Mouse (Mus musculus) kidney, embryonic 15.5 days (tissue): ENCODE data around the gene Cirbp. TPM values are rescaled to one million over a fixed set of nuclear protein-coding genes. Genes with fewer than 3 reads are reported as not detected.

ENCODE experiments used
- ATAC-seq: fragments of 200-750 bp; cut with Nextera tagmentation; replicated peaks from 2 replicates; pipeline ENCODE4 v1.8.0; 2017; ENCODE audit warnings: moderate TSS enrichment; ENCODE audit not compliant: low FRiP score
- H3K27ac ChIP-seq: fragments of 300-500 bp; sonication (generic); 2 replicates; pipeline ENCODE4 v1.5.1; 2015; ENCODE audit warnings: mild to moderate bottlenecking, inconsistent platforms
- H3K27me3 ChIP-seq: fragments of 300-500 bp; sonication (generic); 2 replicates; pipeline ENCODE4 v1.6.1; 2015; ENCODE audit warnings: inconsistent platforms
- H3K36me3 ChIP-seq: fragments of 300-500 bp; sonication (generic); 2 replicates; pipeline ENCODE4 v1.6.1; 2015; ENCODE audit warnings: inconsistent platforms
- H3K4me1 ChIP-seq: fragments of 300-500 bp; sonication (generic); 2 replicates; pipeline ENCODE4 v1.6.1; 2015; ENCODE audit warnings: inconsistent platforms
- H3K4me2 ChIP-seq: fragments of 300-500 bp; sonication (generic); 2 replicates; pipeline ENCODE4 v1.6.1; 2015; ENCODE audit warnings: moderate library complexity, mild to moderate bottlenecking, inconsistent platforms
- H3K4me3 ChIP-seq: fragments of 300-500 bp; sonication (generic); replicated peaks from 2 replicates; pipeline ENCODE4 v1.5.1; 2015; ENCODE audit warnings: mild to moderate bottlenecking, inconsistent platforms
- H3K9ac ChIP-seq: fragments of 300-500 bp; sonication (generic); 2 replicates; pipeline ENCODE4 v1.6.1; 2015; ENCODE audit warnings: mild to moderate bottlenecking, inconsistent platforms
- H3K9me3 ChIP-seq: fragments of 300-500 bp; sonication (generic); replicated peaks from 2 replicates; pipeline ENCODE4 v1.6.1; 2016; ENCODE audit warnings: inconsistent platforms
- WGBS: fragments of 180-500 bp; shearing (Covaris S2); methylation state at CpG from one replicate; pipeline ENCODE4 v1.1.7; 2015; ENCODE audit warnings: mixed read lengths; 5-methylcytosine and 5-hydroxymethylcytosine counted together
- polyA plus RNA-seq: library from polyadenylated mRNA; unstranded; fragments of >200 nt; fragmentation: Nextera tagmentation; extraction: Ambion mirVana; gene quantifications from 2 replicates; pipeline ENCODE4 v1.2.1, GENCODE M21; 2015

The Cirbp gene
- 95.1 and 111 TPM in 2 replicates for polyA plus RNA-seq

DNA sequence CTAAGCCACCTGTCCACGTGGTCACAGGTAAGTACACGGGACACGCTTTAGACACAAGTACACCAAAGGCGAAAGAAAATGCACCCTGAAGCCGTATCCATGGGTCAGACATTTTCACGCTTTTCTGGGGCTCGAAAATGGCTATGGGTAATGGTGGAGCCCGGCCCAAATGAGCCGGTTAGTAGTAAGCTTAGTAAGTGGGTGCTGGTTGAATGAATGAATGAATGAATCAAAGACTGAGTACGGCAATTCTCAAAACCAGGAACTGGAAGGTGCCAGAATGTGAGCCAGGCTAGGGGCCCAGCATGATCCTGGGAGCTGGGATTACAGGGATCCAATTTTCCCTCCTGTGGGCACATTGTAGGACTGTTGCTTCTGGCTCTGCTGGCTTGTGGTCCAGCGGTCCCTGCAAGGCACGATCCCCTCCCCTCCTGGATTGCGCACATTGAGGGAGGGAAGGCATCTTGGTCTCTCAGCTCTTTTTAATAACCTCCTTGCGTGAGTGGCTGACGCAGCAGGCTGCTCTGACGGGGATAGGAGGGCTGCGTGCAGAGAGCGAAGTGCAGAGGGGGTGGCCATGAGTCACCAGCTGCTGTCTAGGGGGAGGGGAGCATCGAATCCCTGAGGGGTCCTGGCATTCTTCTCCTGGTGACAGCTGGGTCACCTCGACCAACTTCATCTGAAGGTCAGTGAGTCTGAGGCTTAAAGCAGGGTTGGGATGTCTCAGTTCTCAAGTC, at the start of gene Cirbp:
TSS of gene Cirbp (plus strand) at position 594 of the 737 bp plus-strand sequence.
- 13% methylated on average over 20 of the region's 20 CpGs for WGBS
- H3K4me3 ChIP-seq, result peak within 1 kb of the TSS; percentile 91
- no peaks in the 10 kb centered on the region for H3K27me3 ChIP-seq
- H3K27ac ChIP-seq, result peak within 1 kb of the TSS; percentile 100
- peak within 1 kb of the TSS; percentile 46 for H3K9ac ChIP-seq
- H3K4me2 ChIP-seq, result peak within 1 kb of the TSS; percentile 96
- H3K4me1 ChIP-seq, result peaks cover 86% of the 10 kb centered on the region
- ATAC-seq, result no peak
- no peaks in the 10 kb centered on the region for H3K9me3 ChIP-seq
- H3K36me3 ChIP-seq, result peaks cover 10% of the 10 kb centered on the region

DNA sequence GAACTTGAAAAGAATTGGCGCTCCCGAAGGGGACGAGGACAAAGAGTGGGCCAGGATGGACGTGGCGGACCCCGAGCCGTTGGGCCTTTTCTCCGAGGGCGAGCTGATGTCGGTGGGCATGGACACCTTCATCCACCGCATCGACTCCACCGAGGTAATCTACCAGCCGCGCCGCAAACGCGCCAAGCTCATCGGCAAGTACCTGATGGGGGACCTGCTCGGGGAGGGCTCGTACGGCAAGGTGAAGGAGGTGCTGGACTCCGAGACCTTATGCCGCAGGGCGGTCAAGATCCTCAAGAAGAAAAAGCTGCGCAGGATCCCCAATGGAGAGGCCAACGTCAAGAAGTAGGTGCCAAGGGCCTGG, 49.2 kb upstream of the Cirbp start:
- Histone ChIP-seq H3K4me3 (peak overlapping the region; percentile 74), H3K9ac (peak overlapping the region; percentile 92), H3K27ac (peak overlapping the region; percentile 48; the same call in 1 of the 2 replicates), H3K36me3 (peaks cover 38% of the 10 kb centered on the region), H3K9me3 (no peaks in the 10 kb centered on the region), H3K4me1 (peaks cover 46% of the 10 kb centered on the region), H3K4me2 (peak overlapping the region; percentile 93), H3K27me3 (no peaks in the 10 kb centered on the region)
- WGBS, result under 1% methylated on average over 27 of the region's 27 CpGs
- ATAC-seq, result no peak

DNA sequence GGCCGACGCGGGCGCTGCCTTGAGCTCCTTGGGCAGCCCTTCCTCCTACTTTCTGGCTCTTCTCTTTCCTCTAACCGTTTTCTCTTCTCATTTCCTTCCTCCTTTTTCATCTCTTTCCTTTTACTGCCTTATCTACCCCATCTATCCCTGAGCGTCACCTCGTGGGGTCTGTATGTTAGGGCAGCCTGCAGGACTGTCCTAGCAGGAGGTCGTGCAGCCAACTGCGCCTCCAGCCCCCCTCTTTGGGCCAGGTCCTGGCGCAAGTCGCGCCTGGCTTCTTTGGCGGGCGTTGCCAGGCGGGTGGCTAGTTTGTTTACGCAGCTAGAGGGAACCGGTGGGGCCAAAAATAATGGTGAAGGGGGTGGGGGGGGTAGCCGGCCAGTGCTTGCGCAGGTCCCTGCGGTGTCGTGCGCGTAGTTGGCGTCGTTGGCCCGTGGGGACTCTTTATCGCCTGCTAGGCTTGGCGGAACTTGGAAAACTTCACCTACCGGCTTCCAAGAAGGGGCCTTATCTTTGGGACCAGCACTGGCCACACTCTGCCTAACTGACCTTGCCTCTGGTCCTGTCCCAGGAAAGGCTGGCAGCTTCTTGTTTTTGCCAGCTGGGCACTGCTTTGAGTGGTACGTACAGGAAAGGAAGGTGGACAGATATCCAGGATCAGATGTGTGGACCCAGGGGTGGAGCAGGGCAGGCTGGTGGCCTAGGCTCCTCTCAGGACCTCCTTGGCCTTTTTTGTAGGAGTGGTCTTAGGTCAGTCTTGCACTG, 48.7 kb upstream of the Cirbp start:
- ATAC-seq, result no peak
- H3K27ac ChIP-seq, result peak overlapping the region; percentile 48; the same call in 1 of the 2 replicates

DNA sequence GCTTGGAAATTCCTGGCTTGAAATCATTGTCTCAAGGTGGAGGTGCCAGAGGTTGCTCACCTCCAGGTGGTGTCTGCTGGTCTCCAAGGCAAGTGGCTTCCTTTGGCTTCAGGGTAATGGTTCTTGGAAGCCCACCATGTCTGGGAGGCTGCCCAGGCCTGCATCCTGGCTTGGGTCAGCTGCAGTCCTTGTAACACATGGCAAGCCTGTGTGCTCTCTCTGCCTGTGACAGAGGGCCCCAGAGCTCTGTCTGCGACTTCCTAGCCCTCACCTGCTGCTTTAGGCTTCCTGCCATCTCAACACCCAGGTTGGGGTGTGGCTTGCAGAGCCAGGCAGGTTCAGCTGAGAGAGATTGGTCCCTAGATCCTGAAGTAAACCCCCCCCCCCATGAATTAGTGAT, 48.0 kb upstream of the Cirbp start:
- ATAC-seq, result no peak
- 45% methylated on average over 1 of the region's 1 CpGs for WGBS
- Histone ChIP-seq H3K4me3 (peak overlapping the region; percentile 74), H3K4me1 (peaks cover 46% of the 10 kb centered on the region), H3K27me3 (no peaks in the 10 kb centered on the region), H3K4me2 (peak overlapping the region; percentile 93), H3K36me3 (peaks cover 49% of the 10 kb centered on the region), H3K9me3 (no peaks in the 10 kb centered on the region), H3K9ac (peak overlapping the region; percentile 92), H3K27ac (0 out of 2 replicates have a peak overlapping the region, but pooled peaks have one; percentile 48)

More for the DNA sequence above, 48.7 kb upstream of the Cirbp start:
- no peaks in the 10 kb centered on the region for H3K9me3 ChIP-seq
- whole genome bisulfite sequencing, result 4% methylated on average over 30 of the region's 30 CpGs
- H3K36me3 ChIP-seq, result peaks cover 43% of the 10 kb centered on the region
- peak overlapping the region; percentile 92 for H3K9ac ChIP-seq
- H3K4me2 ChIP-seq, result peak overlapping the region; percentile 93
- H3K27me3 ChIP-seq, result no peaks in the 10 kb centered on the region
- H3K4me3 ChIP-seq, result peak overlapping the region; percentile 74
- peaks cover 46% of the 10 kb centered on the region for H3K4me1 ChIP-seq

DNA sequence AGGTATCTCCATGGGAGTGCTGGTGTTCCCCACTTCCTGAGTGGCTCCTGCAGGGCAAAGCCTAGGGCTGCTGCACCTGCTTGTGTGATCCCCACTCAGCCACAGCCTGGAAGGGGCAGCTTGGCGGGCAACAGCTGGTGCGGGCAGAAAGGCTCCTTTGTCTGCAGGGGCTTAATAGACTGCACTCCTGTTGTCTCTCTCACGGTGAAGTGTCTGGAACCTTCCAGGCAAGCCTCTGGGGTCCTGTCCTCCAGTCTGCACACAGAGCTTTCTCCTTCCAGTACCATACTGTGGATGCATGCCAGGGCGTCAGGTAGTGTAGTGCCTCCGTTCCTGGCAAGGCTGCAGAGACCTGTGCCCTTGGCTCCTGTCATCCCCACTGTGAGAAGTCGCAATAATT, 47.2 kb upstream of the Cirbp start:
- no peak for ATAC-seq
- WGBS, result 85% methylated on average over 6 of the region's 6 CpGs
- H3K27ac ChIP-seq, result no peak overlapping the region
- H3K9ac ChIP-seq, result peak overlapping the region; percentile 29; the same call in 1 of the 2 replicates
- H3K4me3 ChIP-seq, result peak overlapping the region; percentile 74
- H3K9me3 ChIP-seq, result no peaks in the 10 kb centered on the region
- peaks cover 46% of the 10 kb centered on the region for H3K4me1 ChIP-seq
- peak overlapping the region; percentile 93 for H3K4me2 ChIP-seq
- no peaks in the 10 kb centered on the region for H3K27me3 ChIP-seq
- peaks cover 58% of the 10 kb centered on the region for H3K36me3 ChIP-seq

DNA sequence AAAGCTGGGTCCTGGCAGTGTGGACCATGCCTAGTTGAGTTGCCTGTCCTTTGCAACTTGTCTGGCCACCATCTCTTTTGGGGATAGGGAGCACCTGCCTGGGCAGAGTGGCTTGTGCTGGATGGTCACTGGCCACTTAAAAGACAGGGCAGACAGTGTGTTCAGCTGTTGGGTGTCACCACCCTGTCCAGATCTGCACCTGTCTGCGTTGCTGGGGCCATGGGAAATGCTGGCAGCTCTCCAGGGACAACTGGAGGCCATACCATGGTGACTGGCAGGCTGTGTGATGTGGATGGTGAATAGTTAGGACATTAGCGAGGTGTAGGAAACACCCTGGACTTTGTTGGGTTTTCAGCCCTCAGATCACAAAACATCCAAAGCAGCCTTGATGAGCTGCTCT, 45.6 kb upstream of the Cirbp start:
- Histone ChIP-seq H3K4me1 (peaks cover 35% of the 10 kb centered on the region), H3K27ac (no peak overlapping the region), H3K4me2 (no peak overlapping the region), H3K27me3 (no peaks in the 10 kb centered on the region), H3K36me3 (peaks cover 74% of the 10 kb centered on the region), H3K9me3 (no peaks in the 10 kb centered on the region), H3K9ac (0 out of 2 replicates have a peak overlapping the region, but pooled peaks have one; percentile 8), H3K4me3 (no peak overlapping the region)
- no peak for ATAC-seq
- WGBS, result 77% methylated on average over 2 of the region's 2 CpGs

DNA sequence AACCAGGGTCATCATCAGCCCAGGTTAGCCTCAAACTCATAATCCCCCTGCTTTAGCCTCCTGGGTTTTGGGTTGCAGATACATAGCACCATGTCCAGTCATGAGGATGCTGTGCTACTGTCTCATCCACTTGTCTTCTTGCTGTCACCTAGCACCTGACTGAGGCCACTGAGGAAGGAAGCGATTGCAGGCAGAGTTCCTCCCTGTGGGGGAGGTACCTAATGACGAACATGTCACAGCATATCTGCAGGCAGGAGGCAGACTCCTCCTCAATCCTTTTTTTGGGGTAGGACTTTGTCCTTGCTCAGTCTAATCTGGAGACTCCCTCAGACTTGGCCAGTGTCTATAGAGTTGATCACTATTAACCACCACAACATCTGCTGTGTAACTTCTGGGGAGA, 44.1 kb upstream of the Cirbp start:
- 69% methylated on average over 2 of the region's 2 CpGs for WGBS
- Histone ChIP-seq H3K27ac (no peak overlapping the region), H3K27me3 (no peaks in the 10 kb centered on the region), H3K4me2 (no peak overlapping the region), H3K4me1 (peaks cover 33% of the 10 kb centered on the region), H3K36me3 (peaks cover 88% of the 10 kb centered on the region), H3K9ac (no peak overlapping the region), H3K4me3 (no peak overlapping the region), H3K9me3 (no peaks in the 10 kb centered on the region)
- no peak for ATAC-seq

DNA sequence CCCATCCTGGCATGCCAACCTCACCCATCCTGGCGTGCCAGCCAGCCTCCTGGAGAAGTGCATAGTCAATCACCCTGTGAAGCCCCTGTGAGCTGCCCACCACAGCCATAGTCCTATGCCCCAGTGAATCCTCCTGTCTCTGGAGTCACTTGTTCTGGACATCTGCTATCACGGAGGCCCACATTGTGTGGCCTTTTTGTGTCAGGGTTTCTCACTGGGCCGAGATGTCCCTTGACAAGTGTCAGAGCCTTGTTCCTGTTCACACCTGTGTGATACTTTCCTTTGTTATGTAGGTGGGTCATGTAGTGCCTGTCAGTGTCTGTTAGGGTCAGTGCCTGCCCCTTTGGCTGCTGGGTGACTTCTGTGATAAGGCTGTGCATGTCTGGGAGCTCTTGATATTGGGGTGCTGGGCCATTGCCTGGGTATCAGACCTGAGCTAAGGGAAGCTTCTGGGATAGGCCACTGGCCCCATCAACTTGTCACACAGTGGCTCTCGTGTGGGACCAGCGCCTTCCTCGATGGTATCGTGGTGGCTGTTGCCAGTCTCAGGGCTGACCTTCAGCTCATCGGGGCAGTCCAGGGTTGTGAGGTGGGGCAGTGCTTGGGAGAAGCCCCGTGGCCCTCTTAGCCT, 41.7 kb upstream of the Cirbp start:
- Histone ChIP-seq H3K9me3 (no peaks in the 10 kb centered on the region), H3K4me3 (no peak overlapping the region), H3K4me1 (peaks cover 9% of the 10 kb centered on the region), H3K9ac (no peak overlapping the region), H3K36me3 (peaks cover 100% of the 10 kb centered on the region), H3K4me2 (no peak overlapping the region), H3K27me3 (no peaks in the 10 kb centered on the region), H3K27ac (no peak overlapping the region)
- no peak for ATAC-seq
- 88% methylated on average over 9 of the region's 9 CpGs for WGBS

DNA sequence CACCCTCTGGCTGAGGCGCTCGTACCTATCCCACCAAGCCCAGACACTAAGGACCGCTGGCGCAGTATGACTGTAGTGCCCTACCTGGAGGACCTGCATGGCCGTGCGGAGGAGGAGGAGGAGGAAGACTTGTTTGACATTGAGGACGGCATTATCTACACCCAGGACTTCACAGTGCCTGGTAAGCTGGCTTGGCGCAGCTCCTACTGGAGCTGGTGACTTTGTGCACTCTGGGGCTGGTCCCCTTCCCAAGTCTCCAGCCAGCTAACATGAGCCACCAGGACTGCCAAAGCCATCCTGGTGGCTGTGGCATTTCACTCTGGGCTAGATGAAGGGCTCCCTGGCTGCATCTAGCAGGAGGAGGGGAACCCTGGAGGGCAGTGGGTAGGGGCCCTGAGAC, 37.9 kb upstream of the Cirbp start:
- no peak overlapping the region for H3K4me2 ChIP-seq
- no peak overlapping the region for H3K4me3 ChIP-seq
- no peaks in the 10 kb centered on the region for H3K9me3 ChIP-seq
- peaks cover 34% of the 10 kb centered on the region for H3K4me1 ChIP-seq
- H3K27ac ChIP-seq, result no peak overlapping the region
- WGBS, result 92% methylated on average over 8 of the region's 8 CpGs
- ATAC-seq, result no peak
- H3K9ac ChIP-seq, result no peak overlapping the region
- peaks cover 100% of the 10 kb centered on the region for H3K36me3 ChIP-seq
- no peaks in the 10 kb centered on the region for H3K27me3 ChIP-seq

DNA sequence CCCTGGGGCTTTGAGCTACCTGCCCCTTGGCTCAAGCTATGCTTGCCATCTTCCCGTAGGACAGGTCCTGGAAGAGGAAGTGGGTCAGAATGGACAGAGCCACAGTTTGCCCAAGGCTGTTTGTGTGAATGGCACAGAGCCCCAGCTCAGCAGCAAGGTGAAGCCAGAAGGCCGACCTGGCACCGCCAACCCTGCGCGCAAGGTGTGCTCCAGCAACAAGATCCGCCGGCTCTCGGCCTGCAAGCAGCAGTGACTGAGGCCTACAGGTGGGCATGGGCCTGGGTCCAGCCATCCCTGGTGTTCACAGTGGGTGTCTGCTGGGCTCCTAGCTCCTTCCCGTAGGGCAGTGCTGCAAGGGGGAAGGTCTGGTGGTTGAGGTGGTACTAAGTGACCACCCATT, 35.9 kb upstream of the Cirbp start:
- no peak for ATAC-seq
- Histone ChIP-seq H3K9me3 (no peaks in the 10 kb centered on the region), H3K4me1 (peaks cover 38% of the 10 kb centered on the region), H3K4me2 (no peak overlapping the region), H3K9ac (no peak overlapping the region), H3K27me3 (no peaks in the 10 kb centered on the region), H3K4me3 (no peak overlapping the region), H3K27ac (peak overlapping the region; percentile 49), H3K36me3 (peaks cover 95% of the 10 kb centered on the region)
- WGBS, result 89% methylated on average over 9 of the region's 9 CpGs

DNA sequence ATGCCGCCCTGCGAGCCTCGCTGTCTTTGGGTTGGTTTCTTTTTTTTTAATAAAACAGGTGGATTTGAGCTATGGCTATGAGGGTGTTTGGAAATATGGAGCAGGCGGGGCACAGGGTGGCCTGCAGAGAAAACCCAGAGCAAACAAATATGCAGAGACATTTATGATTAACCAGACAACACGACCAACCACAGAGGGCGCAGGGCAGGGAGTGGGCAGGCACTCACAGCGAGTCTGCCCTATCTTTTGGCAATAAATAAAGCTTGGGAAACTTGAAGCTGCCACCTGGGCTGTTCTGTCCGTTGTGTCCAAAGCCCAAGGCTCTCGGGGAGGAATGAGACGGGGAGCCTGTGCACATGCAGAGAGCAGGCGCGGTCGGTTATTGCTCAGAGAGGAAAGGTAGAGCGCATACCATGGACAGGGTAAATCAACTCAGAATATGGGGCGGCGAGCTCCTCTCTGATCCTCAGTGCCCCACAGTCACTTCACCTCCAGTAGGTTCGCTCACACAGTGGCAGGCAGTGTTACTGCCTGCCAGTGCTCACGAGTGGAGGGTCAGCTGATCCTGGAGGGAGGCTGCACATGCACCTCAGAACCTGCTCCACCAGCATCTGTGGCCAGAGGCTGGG, 35.3 kb upstream of the Cirbp start:
- peak overlapping the region; percentile 49 for H3K27ac ChIP-seq
- no peak overlapping the region for H3K4me3 ChIP-seq
- 77% methylated on average over 18 of the region's 18 CpGs for WGBS
- H3K36me3 ChIP-seq, result peaks cover 95% of the 10 kb centered on the region
- H3K9me3 ChIP-seq, result no peaks in the 10 kb centered on the region
- H3K27me3 ChIP-seq, result peaks cover 5% of the 10 kb centered on the region; the same call in 1 of the 2 replicates
- no peak; the same call in 1 of the 2 replicates for ATAC-seq
- no peak overlapping the region for H3K9ac ChIP-seq
- H3K4me2 ChIP-seq, result no peak overlapping the region
- peaks cover 38% of the 10 kb centered on the region for H3K4me1 ChIP-seq
